In genomic region chr1:38658933-38659553, GRCm38 (mm10) we compare ENCODE assay signal across 29 mouse cellular contexts. TPM values are rescaled to one million over a fixed set of nuclear protein-coding genes. Genes with fewer than 3 reads are reported as not detected.
DNase-seq lines count a peak whose midpoint lies in the region; ATAC-seq and TF ChIP-seq lines count a peak whose summit lies in the region.
"Had no signal": no experiment of that assay in that cellular context is flagged by ENCODE, and none has a peak within 500 bp of the region (broad histone marks: within the 10 kb centered on the region; RNA-seq: fewer than 3 reads in every experiment).

No protein-coding gene starts in this region.

- 56% methylated on average over 4 of the region's 4 CpGs for WGBS in embryonic facial prominence, embryonic 11.5 days
- 81% methylated on average over 4 of the region's 4 CpGs for WGBS in embryonic facial prominence, embryonic 10.5 days
- 83% methylated on average over 4 of the region's 4 CpGs for WGBS in limb, embryonic 10.5 days

- no peak for ATAC-seq in embryonic facial prominence, embryonic 11.5 days (replicated peaks; ENCODE audit: insufficient number of reproducible peaks, low FRiP score, low TSS enrichment, low read depth)
- no peak for ATAC-seq in granulocyte monocyte progenitor cell, adult 5-6 weeks (replicated peaks; ENCODE audit: poor library complexity, severe bottlenecking)
- ATAC-seq: forebrain, embryonic 15.5 days; inflammation-experienced regulatory T-cells, adult 6 months; midbrain, embryonic 16.5 days had no signal

- peaks cover 24% of the 10 kb centered on the region for H3K79me2 ChIP-seq in MEL (ENCODE audit: control insufficient read depth, insufficient read depth, low read length, poor library complexity)

- TF ChIP-seq CTCF in MEL (IDR thresholded peaks at IDR 0.05 in 2 of 3, conservative IDR thresholded peaks at IDR 0.05 in 1 of 3; ENCODE audit: control insufficient read depth in 1 of 3, insufficient read depth in 1 of 3, low read depth in 2 of 3, low read length in 3 of 3, poor library complexity in 1 of 3, severe bottlenecking in 1 of 3): no peak

- DNase-seq in embryonic facial prominence, embryonic 11.5 days (ENCODE audit: low spot score): peak; percentile 51
- no peak for DNase-seq in embryonic facial prominence, embryonic 10.5 days (ENCODE audit: low spot score)
- DNase-seq in 3T3-L1 (ENCODE audit: low read depth, low spot score): peak; percentile 14
- no peak for DNase-seq in MEL (ENCODE audit: low read depth, low spot score)
- DNase-seq in limb, embryonic 10.5 days (ENCODE audit: low spot score): no peak
- DNase-seq in embryo, embryonic 11 days: no peak
- no peak for DNase-seq in left cerebral cortex, postnatal 4 days
- DNase-seq: adrenal gland, postnatal 10 days; cerebellum, adult 9-10 months; cerebellum, postnatal 36 days; heart, postnatal 4 days; kidney, adult 11 months; kidney, postnatal 14 days; layer of hippocampus, adult 9-11 months; liver; lung, embryonic 14.5 days; lung, postnatal 14 days; right cerebral cortex, postnatal 4 days; thymus, adult 18-20 months; thymus, postnatal 4 days had no signal

- intact Hi-C loops in left cerebral cortex, postnatal 4 days (cut with DNase I): no loop called here

- peak in 1 of 2 experiments; percentile 20; a peak in 1 of 4 replicates for TF ChIP-seq EP300 in MEL (IDR thresholded peaks at IDR 0.05; ENCODE audit: low read depth in 1 of 2, low read length in 2 of 2)

- no peak overlapping the region for H3K27ac ChIP-seq in embryonic facial prominence, embryonic 11.5 days (replicated peaks; ENCODE audit: low read depth, low read length)
- H3K27ac ChIP-seq in embryonic facial prominence, embryonic 10.5 days (replicated peaks): no peak overlapping the region
- H3K27ac ChIP-seq in MEL (ENCODE audit: control insufficient read depth, low read depth, low read length): peak overlapping the region; percentile 38; the same call in 1 of the 2 replicates
- peak overlapping the region; percentile 79 for H3K27ac ChIP-seq in limb, embryonic 10.5 days
- H3K27ac ChIP-seq: forebrain, embryonic 15.5 days; heart, embryonic 15.5 days; hindbrain, embryonic 13.5 days; liver, embryonic 14.5 days; stomach, postnatal 0 days had no signal

- no peaks in the 10 kb centered on the region for H3K36me3 ChIP-seq in embryonic facial prominence, embryonic 11.5 days (replicated peaks; ENCODE audit: control insufficient read depth, insufficient read depth, low read depth, low read length)
- H3K36me3 ChIP-seq in embryonic facial prominence, embryonic 10.5 days (replicated peaks): no peaks in the 10 kb centered on the region
- peaks cover 18 to 32% of the 10 kb centered on the region in 2 experiments for H3K36me3 ChIP-seq in MEL (ENCODE audit: control insufficient read depth in 1 of 2, insufficient read depth in 2 of 2, low read length in 2 of 2)
- no peaks in the 10 kb centered on the region for H3K36me3 ChIP-seq in limb, embryonic 10.5 days
- H3K36me3 ChIP-seq: forebrain, embryonic 15.5 days; heart, embryonic 15.5 days; hindbrain, embryonic 13.5 days had no signal

- H3K4me2 ChIP-seq in embryonic facial prominence, embryonic 11.5 days (ENCODE audit: low read depth, low read length): no peak overlapping the region
- H3K4me2 ChIP-seq: forebrain, embryonic 15.5 days; heart, embryonic 15.5 days; hindbrain, embryonic 13.5 days; lung, embryonic 14.5 days; midbrain, embryonic 11.5 days had no signal

- H3K9ac ChIP-seq in embryonic facial prominence, embryonic 11.5 days (replicated peaks; ENCODE audit: low read length): no peak overlapping the region
- H3K9ac ChIP-seq in MEL (ENCODE audit: control insufficient read depth, low read depth, low read length, poor library complexity, severe bottlenecking): no peak overlapping the region
- H3K9ac ChIP-seq: forebrain, embryonic 15.5 days; heart, embryonic 15.5 days; hindbrain, embryonic 13.5 days; liver, embryonic 14.5 days; lung, embryonic 14.5 days had no signal

- H3K9me3 ChIP-seq in embryonic facial prominence, embryonic 11.5 days (replicated peaks; ENCODE audit: control insufficient read depth, low read length): no peaks in the 10 kb centered on the region
- no peaks in the 10 kb centered on the region for H3K9me3 ChIP-seq in embryonic facial prominence, embryonic 10.5 days
- H3K9me3 ChIP-seq in MEL (replicated peaks; ENCODE audit: insufficient read depth, low read length): no peaks in the 10 kb centered on the region
- no peaks in the 10 kb centered on the region for H3K9me3 ChIP-seq in limb, embryonic 10.5 days (replicated peaks)
- H3K9me3 ChIP-seq: forebrain, embryonic 15.5 days; heart, embryonic 15.5 days; hindbrain, embryonic 13.5 days had no signal

- H3K4me1 ChIP-seq in embryonic facial prominence, embryonic 11.5 days (ENCODE audit: control insufficient read depth, insufficient read depth, low read length): no peaks in the 10 kb centered on the region
- H3K4me1 ChIP-seq in embryonic facial prominence, embryonic 10.5 days: peaks cover 12% of the 10 kb centered on the region
- peaks cover 18 to 30% of the 10 kb centered on the region in 2 experiments for H3K4me1 ChIP-seq in MEL (ENCODE audit: control insufficient read depth in 1 of 2, insufficient read depth in 2 of 2, low read length in 2 of 2)
- peaks cover 53% of the 10 kb centered on the region for H3K4me1 ChIP-seq in limb, embryonic 10.5 days
- H3K4me1 ChIP-seq: forebrain, embryonic 15.5 days; heart, embryonic 15.5 days; hindbrain, embryonic 13.5 days had no signal

- TF ChIP-seq POLR2A in MEL (IDR thresholded peaks at IDR 0.05; ENCODE audit: control insufficient read depth in 1 of 2, insufficient read depth in 1 of 2, low read depth in 1 of 2, low read length in 2 of 2, poor library complexity in 1 of 2): no peak

- no peak for TF ChIP-seq RAD21 in MEL (IDR thresholded peaks at IDR 0.05; ENCODE audit: low read depth, low read length)

- H3K27me3 ChIP-seq in embryonic facial prominence, embryonic 11.5 days (ENCODE audit: control insufficient read depth, insufficient read depth, low read length): no peaks in the 10 kb centered on the region
- H3K27me3 ChIP-seq in embryonic facial prominence, embryonic 10.5 days (replicated peaks; ENCODE audit: low read depth, poor library complexity, severe bottlenecking): no peaks in the 10 kb centered on the region; the same call in 1 of the 2 replicates
- H3K27me3 ChIP-seq in MEL (ENCODE audit: control insufficient read depth in 1 of 2, insufficient read depth in 2 of 2, low read length in 2 of 2): no peaks in the 10 kb centered on the region
- H3K27me3 ChIP-seq in limb, embryonic 10.5 days (ENCODE audit: low read depth, poor library complexity, severe bottlenecking): no peaks in the 10 kb centered on the region
- H3K27me3 ChIP-seq: forebrain, embryonic 15.5 days; heart, embryonic 15.5 days; hindbrain, embryonic 13.5 days had no signal

- H3K4me3 ChIP-seq in embryonic facial prominence, embryonic 11.5 days (ENCODE audit: low read depth, low read length): no peak overlapping the region
- H3K4me3 ChIP-seq in embryonic facial prominence, embryonic 10.5 days: no peak overlapping the region
- H3K4me3 ChIP-seq in MEL (ENCODE audit: control insufficient read depth in 1 of 2, insufficient read depth in 1 of 2, low read depth in 2 of 2, low read length in 2 of 2): no peak overlapping the region
- no peak overlapping the region for H3K4me3 ChIP-seq in limb, embryonic 10.5 days
- H3K4me3 ChIP-seq: forebrain, embryonic 15.5 days; heart, embryonic 15.5 days; hindbrain, embryonic 13.5 days had no signal

TF ChIP-seq in MEL, 35 proteins besides CTCF, POLR2A, EP300 and RAD21:
- TF ChIP-seq MAFK (IDR thresholded peaks at IDR 0.05; ENCODE audit: borderline replicate concordance, low read depth, low read length) (peak; percentile 54; the same call in 1 of the 2 replicates), USF1 (IDR thresholded peaks at IDR 0.05; ENCODE audit: low read depth, low read length) (no peak), SMC3 (IDR thresholded peaks at IDR 0.05; ENCODE audit: low read depth, low read length) (no peak), JUND (IDR thresholded peaks at IDR 0.05; ENCODE audit: low read depth, low read length) (no peak)

RNA-seq across cellular contexts. Expression of gene Aff3, which starts 5.7 kb away (rescaled TPM):
- polyA plus RNA-seq in embryonic facial prominence, embryonic 11.5 days (2014; fragmentation: Nextera tagmentation; extraction: Ambion mirVana): 17.1 and 17.5 TPM in 2 replicates
- polyA plus RNA-seq in embryonic facial prominence, embryonic 10.5 days (2016; fragmentation: Nextera tagmentation; extraction: Ambion mirVana): 8.7 and 9.7 TPM in 2 replicates
- total RNA-seq in MEL (2012; rRNA removed): 25.4 TPM in 2 replicates
- polyA plus RNA-seq in MEL (2012; ENCODE audit: insufficient read depth in 1 of 2, insufficient read length in 2 of 2, low read depth in 1 of 2, low replicate concordance in 2 of 2, missing spikeins in 1 of 2): 10 to 100 TPM; 18.5 to 41.1 TPM
- polyA plus RNA-seq in limb, embryonic 10.5 days (2016; fragmentation: Nextera tagmentation; extraction: Ambion mirVana): 33.9 and 38.8 TPM in 2 replicates
- 100 to 1,000 TPM; 159 to 167 TPM for total RNA-seq in left cerebral cortex, postnatal 4 days (2021)
- 31.5 and 36.5 TPM in 2 replicates for total RNA-seq in granulocyte monocyte progenitor cell, adult 5-6 weeks (2014; fragmentation: Nextera tagmentation)
- 11.3 and 19.1 TPM in 2 replicates for total RNA-seq in granulocyte monocyte progenitor cell, adult 5-6 weeks (2017)

Comparison
In these comparisons a context has a peak if more than half of its experiments do, and no peak if none do; other contexts are left out.
1. DNase-seq: peak in embryonic facial prominence, embryonic 11.5 days (single experiment) and 3T3-L1 (single experiment); none in embryonic facial prominence, embryonic 10.5 days (single experiment), MEL (single experiment), limb, embryonic 10.5 days (single experiment), embryo, embryonic 11 days (single experiment) and left cerebral cortex, postnatal 4 days (single experiment).
2. H3K27ac ChIP-seq: peak in MEL (single experiment) and limb, embryonic 10.5 days (single experiment); none in embryonic facial prominence, embryonic 11.5 days (single experiment) and embryonic facial prominence, embryonic 10.5 days (single experiment).